Mouse (Mus musculus) hematopoietic stem cell, adult 5-6 weeks (primary cell): Measurements from ENCODE around the gene Aamp. TPM values are rescaled to one million over a fixed set of nuclear protein-coding genes. Genes with fewer than 3 reads are reported as not detected.

Experiments used
- total RNA-seq: library from RNA; stranded (forward); fragments of 172-1452, 232-1000 nt; gene quantifications from 2 replicates; pipeline ENCODE4 v1.2.3, GENCODE M21; 2017

Gene Aamp
- total RNA-seq, 1 experiment from 2014 or later: 150 TPM

Other genes with a start within 250 kb of the Aamp start
- gene Tns1, start 160.3 kb downstream of the Aamp start, total RNA-seq: 16.1 and 39.1 TPM in 2 replicates
- 2.3 and 2.7 TPM in 2 replicates for gene Rufy4, start 159.2 kb downstream of the Aamp start, total RNA-seq
- 9.0 and 19.4 TPM in 2 replicates for gene Cxcr2, start 130.7 kb downstream of the Aamp start, total RNA-seq
- gene Cxcr1, start 90.1 kb downstream of the Aamp start, total RNA-seq: 0.15 and 0.56 TPM in 2 replicates
- gene Arpc2, start 48.7 kb downstream of the Aamp start, total RNA-seq: 345 and 397 TPM in 2 replicates
- 0.15 TPM in 1 of 2 replicates, not detected in the other for gene Gpbar1, start 6.2 kb downstream of the Aamp start, total RNA-seq
- 12.3 and 29.0 TPM in 2 replicates for gene Pnkd, start 192 bp upstream of the Aamp start, total RNA-seq
- gene Tmbim1, start 20.9 kb upstream of the Aamp start, total RNA-seq: 29.9 and 36.7 TPM in 2 replicates
- gene Catip, start 77.4 kb upstream of the Aamp start, total RNA-seq: 1.3 TPM in 1 of 2 replicates, not detected in the other
- gene Slc11a1, start 90.5 kb upstream of the Aamp start, total RNA-seq: 3.2 TPM in 1 of 2 replicates, not detected in the other
- gene Ctdsp1, start 106.8 kb upstream of the Aamp start, total RNA-seq: 38.1 and 40.0 TPM in 2 replicates
- gene Vil1, start 124.6 kb upstream of the Aamp start, total RNA-seq: 0.55 TPM in 1 of 2 replicates, not detected in the other
- 73.4 and 82.5 TPM in 2 replicates for gene Cnot9, start 221.3 kb upstream of the Aamp start, total RNA-seq